Mouse (Mus musculus): ENCODE results near the gene Nmd3. TPM values are rescaled to one million over a fixed set of nuclear protein-coding genes. Genes with fewer than 3 reads are reported as not detected.

Nmd3 gene
- polyA plus RNA-seq (2011; ENCODE audit: insufficient read depth, insufficient read length, low read depth, missing spikeins): 215 and 251 TPM in 2 replicates

DNA sequence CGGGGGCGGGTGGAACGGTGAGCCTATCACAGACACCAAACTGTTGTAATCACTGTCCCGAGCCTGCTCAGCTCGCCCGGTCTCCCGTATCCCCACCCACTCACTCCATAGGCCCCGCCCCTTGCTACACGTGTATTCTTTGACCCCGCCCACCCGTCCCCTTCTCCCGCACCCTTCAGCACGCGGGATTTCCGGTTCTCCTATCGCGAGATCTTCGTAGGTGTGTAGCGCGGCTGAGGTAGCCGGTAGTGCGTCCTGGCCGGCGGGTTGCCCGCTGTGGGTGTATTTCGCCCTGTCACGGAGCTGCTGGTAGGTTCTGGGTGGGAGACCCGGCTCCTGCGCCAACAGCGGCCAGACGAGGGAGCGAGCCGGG lies at the start of gene Nmd3:
Gene Nmd3, plus strand, starts transcription at position 172 of the 373 bp plus-strand sequence.
- H3K9me3 ChIP-seq (replicated peaks; ENCODE audit: control insufficient read depth, insufficient read depth, low read length, poor library complexity, severe bottlenecking): no peaks in the 10 kb centered on the region
- TF ChIP-seq POLR2A (IDR thresholded peaks at IDR 0.05; ENCODE audit: insufficient read depth, low read length): peak; percentile 61
- TF ChIP-seq CTCF (IDR thresholded peaks at IDR 0.05; ENCODE audit: low read depth, low read length): no peak
- peak within 1 kb of the TSS; percentile 97 for H3K4me3 ChIP-seq (ENCODE audit: low read depth, low read length)
- no peaks in the 10 kb centered on the region for H3K4me1 ChIP-seq (ENCODE audit: control insufficient read depth, insufficient read depth, low read length)
- H3K9ac ChIP-seq (ENCODE audit: low read depth, poor library complexity, severe bottlenecking): peak within 1 kb of the TSS; percentile 87
- H3K27me3 ChIP-seq (ENCODE audit: control insufficient read depth, insufficient read depth, low read length, poor library complexity, severe bottlenecking): no peaks in the 10 kb centered on the region
- H3K36me3 ChIP-seq (ENCODE audit: control insufficient read depth, insufficient read depth, low read length, poor library complexity, severe bottlenecking): peaks cover 16% of the 10 kb centered on the region
- peak within 1 kb of the TSS; percentile 57 for H3K27ac ChIP-seq (ENCODE audit: insufficient read depth, low read length)

DNA sequence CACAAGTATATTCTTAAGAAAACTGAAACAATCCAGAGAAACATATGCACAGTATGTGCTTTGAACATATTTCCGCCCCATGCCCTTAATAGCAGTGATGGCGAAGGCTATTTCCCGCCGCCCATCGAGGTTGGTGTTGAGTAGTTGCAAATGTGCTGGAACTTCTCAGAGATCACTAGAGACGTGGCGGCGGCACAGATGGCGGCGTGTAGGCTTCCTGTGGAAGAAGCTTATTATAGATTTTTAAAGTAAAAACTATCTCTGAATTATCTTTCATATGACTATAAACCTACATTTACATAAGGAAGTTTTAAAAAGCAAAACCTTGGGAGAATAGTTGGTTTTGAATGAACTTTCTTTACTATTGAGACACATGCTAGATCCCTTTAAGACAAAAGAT lies 48.4 kb upstream of the Nmd3 start:
- Histone ChIP-seq H3K27me3 (ENCODE audit: control insufficient read depth, insufficient read depth, low read length, poor library complexity, severe bottlenecking) (no peaks in the 10 kb centered on the region), H3K4me3 (ENCODE audit: low read depth, low read length) (no peak overlapping the region), H3K9ac (ENCODE audit: low read depth, poor library complexity, severe bottlenecking) (no peak overlapping the region), H3K9me3 (replicated peaks; ENCODE audit: control insufficient read depth, insufficient read depth, low read length, poor library complexity, severe bottlenecking) (no peaks in the 10 kb centered on the region), H3K27ac (ENCODE audit: insufficient read depth, low read length) (no peak overlapping the region), H3K36me3 (ENCODE audit: control insufficient read depth, insufficient read depth, low read length, poor library complexity, severe bottlenecking) (no peaks in the 10 kb centered on the region), H3K4me1 (ENCODE audit: control insufficient read depth, insufficient read depth, low read length) (no peaks in the 10 kb centered on the region)
- TF ChIP-seq CTCF (IDR thresholded peaks at IDR 0.05; ENCODE audit: low read depth, low read length) (no peak), EP300 (IDR thresholded peaks at IDR 0.05; ENCODE audit: insufficient read depth, low read depth, low read length) (no peak), POLR2A (IDR thresholded peaks at IDR 0.05; ENCODE audit: insufficient read depth, low read length) (no peak)

DNA sequence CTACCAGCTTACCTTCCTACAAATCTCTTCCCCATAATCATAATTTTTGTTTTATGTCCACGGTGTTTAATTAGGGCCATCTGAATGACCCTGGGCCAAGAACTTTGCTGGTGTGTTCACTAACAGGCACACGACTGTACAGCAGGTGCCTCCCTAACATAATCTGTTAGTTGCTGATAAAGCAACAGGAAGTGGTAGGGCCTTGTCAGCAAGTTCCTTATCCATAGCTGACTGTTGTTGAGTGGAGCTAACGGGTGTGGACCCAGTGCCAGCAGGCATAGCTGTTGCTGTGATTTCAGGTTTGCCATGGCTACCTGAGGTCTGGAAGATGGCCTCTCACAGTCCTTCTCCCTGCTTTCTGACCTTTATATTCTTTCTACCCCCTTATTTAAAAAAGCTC lies 47.6 kb upstream of the Nmd3 start:
- Histone ChIP-seq H3K36me3 (ENCODE audit: control insufficient read depth, insufficient read depth, low read length, poor library complexity, severe bottlenecking) (no peaks in the 10 kb centered on the region), H3K9me3 (replicated peaks; ENCODE audit: control insufficient read depth, insufficient read depth, low read length, poor library complexity, severe bottlenecking) (no peaks in the 10 kb centered on the region), H3K4me3 (ENCODE audit: low read depth, low read length) (no peak overlapping the region), H3K27ac (ENCODE audit: insufficient read depth, low read length) (no peak overlapping the region), H3K9ac (ENCODE audit: low read depth, poor library complexity, severe bottlenecking) (no peak overlapping the region), H3K27me3 (ENCODE audit: control insufficient read depth, insufficient read depth, low read length, poor library complexity, severe bottlenecking) (no peaks in the 10 kb centered on the region), H3K4me1 (ENCODE audit: control insufficient read depth, insufficient read depth, low read length) (no peaks in the 10 kb centered on the region)
- TF ChIP-seq CTCF (IDR thresholded peaks at IDR 0.05; ENCODE audit: low read depth, low read length) (no peak), POLR2A (IDR thresholded peaks at IDR 0.05; ENCODE audit: insufficient read depth, low read length) (no peak), EP300 (IDR thresholded peaks at IDR 0.05; ENCODE audit: insufficient read depth, low read depth, low read length) (no peak)

DNA sequence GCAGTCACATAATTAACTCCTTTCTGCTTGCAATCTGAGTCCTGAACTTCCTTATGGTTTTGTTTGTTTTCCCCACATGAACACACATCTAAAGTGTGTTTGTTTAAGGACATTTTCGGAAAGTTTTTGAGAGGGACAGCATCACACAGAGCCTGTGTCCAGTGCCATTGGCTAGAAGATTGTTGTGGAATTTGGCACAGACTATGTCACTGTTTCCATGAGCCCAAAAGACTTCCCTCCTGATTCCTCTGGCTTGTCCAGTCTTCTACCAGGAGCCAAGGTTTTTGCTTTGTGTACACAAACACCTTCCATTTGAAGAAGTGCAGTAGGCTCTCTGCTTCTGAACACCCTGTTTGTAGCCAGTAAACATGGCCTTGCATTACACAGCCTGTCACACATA lies 32.0 kb upstream of the Nmd3 start:
- H3K36me3 ChIP-seq (ENCODE audit: control insufficient read depth, insufficient read depth, low read length, poor library complexity, severe bottlenecking): no peaks in the 10 kb centered on the region
- no peak overlapping the region for H3K9ac ChIP-seq (ENCODE audit: low read depth, poor library complexity, severe bottlenecking)
- no peak overlapping the region for H3K4me3 ChIP-seq (ENCODE audit: low read depth, low read length)
- no peaks in the 10 kb centered on the region for H3K4me1 ChIP-seq (ENCODE audit: control insufficient read depth, insufficient read depth, low read length)
- H3K27ac ChIP-seq (ENCODE audit: insufficient read depth, low read length): no peak overlapping the region
- no peaks in the 10 kb centered on the region for H3K9me3 ChIP-seq (replicated peaks; ENCODE audit: control insufficient read depth, insufficient read depth, low read length, poor library complexity, severe bottlenecking)
- TF ChIP-seq POLR2A (IDR thresholded peaks at IDR 0.05; ENCODE audit: insufficient read depth, low read length): no peak
- TF ChIP-seq EP300 (IDR thresholded peaks at IDR 0.05; ENCODE audit: insufficient read depth, low read depth, low read length): no peak
- TF ChIP-seq CTCF (IDR thresholded peaks at IDR 0.05; ENCODE audit: low read depth, low read length): no peak
- H3K27me3 ChIP-seq (ENCODE audit: control insufficient read depth, insufficient read depth, low read length, poor library complexity, severe bottlenecking): no peaks in the 10 kb centered on the region

DNA sequence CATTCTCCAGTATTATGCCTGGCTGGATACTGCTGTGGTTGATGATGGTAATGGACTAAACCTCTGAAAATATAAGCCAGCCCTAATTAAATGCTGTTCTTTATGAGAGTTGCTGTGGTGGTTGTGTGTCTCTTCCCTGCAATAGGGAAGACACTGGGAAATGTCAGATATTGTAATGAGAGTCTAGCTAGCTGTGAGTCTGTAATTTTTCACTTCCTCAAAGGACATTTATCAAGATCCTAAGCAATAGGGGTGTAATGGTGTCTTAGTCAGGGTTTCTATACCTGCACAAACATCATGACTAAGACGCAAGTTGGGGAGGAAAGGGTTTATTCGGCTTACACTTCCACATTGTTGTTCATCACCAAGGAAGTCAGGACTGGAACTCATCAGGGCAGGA lies 30.8 kb upstream of the Nmd3 start:
- TF ChIP-seq CTCF (IDR thresholded peaks at IDR 0.05; ENCODE audit: low read depth, low read length) (no peak), EP300 (IDR thresholded peaks at IDR 0.05; ENCODE audit: insufficient read depth, low read depth, low read length) (no peak), POLR2A (IDR thresholded peaks at IDR 0.05; ENCODE audit: insufficient read depth, low read length) (no peak)
- H3K27ac ChIP-seq (ENCODE audit: insufficient read depth, low read length): no peak overlapping the region
- no peaks in the 10 kb centered on the region for H3K27me3 ChIP-seq (ENCODE audit: control insufficient read depth, insufficient read depth, low read length, poor library complexity, severe bottlenecking)
- no peaks in the 10 kb centered on the region for H3K4me1 ChIP-seq (ENCODE audit: control insufficient read depth, insufficient read depth, low read length)
- H3K36me3 ChIP-seq (ENCODE audit: control insufficient read depth, insufficient read depth, low read length, poor library complexity, severe bottlenecking): no peaks in the 10 kb centered on the region
- no peaks in the 10 kb centered on the region for H3K9me3 ChIP-seq (replicated peaks; ENCODE audit: control insufficient read depth, insufficient read depth, low read length, poor library complexity, severe bottlenecking)
- H3K4me3 ChIP-seq (ENCODE audit: low read depth, low read length): no peak overlapping the region
- no peak overlapping the region for H3K9ac ChIP-seq (ENCODE audit: low read depth, poor library complexity, severe bottlenecking)

DNA sequence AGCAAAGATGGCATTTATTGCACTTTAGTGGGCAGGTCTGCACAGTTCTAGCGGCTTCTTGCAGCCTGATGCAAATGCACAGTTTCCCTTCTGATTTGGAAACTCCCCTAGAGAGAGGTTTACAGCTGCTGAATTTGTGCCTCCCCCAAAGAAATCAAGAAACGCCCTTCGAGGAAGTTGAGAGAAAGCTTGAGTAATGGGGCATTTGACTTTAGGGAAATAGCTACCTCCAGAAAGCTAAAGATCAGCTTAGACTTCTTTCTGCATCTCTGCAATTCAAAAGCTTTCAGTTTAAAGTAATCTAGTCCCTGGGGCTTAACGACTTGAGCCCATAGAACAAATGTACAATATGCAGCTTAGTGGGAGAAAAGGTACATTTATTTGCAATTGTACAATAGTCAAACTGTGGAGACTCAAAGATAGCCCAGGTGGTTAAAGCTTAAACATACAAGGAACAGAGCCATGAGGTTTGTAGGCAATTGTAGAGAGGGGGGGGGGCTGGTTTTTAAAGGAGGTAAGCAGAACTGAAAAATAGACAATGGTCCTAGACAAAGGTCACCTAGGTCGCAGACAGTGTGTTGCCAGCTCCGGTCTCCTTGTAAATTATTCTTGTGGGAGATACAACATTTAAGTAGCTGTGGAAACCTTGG lies 21.8 kb upstream of the Nmd3 start:
- no peak overlapping the region for H3K4me3 ChIP-seq (ENCODE audit: low read depth, low read length)
- H3K36me3 ChIP-seq (ENCODE audit: control insufficient read depth, insufficient read depth, low read length, poor library complexity, severe bottlenecking): no peaks in the 10 kb centered on the region
- H3K9ac ChIP-seq (ENCODE audit: low read depth, poor library complexity, severe bottlenecking): no peak overlapping the region
- no peaks in the 10 kb centered on the region; the same call in none of the 2 replicates for H3K27me3 ChIP-seq (ENCODE audit: control insufficient read depth, insufficient read depth, low read length, poor library complexity, severe bottlenecking)
- no peaks in the 10 kb centered on the region for H3K9me3 ChIP-seq (replicated peaks; ENCODE audit: control insufficient read depth, insufficient read depth, low read length, poor library complexity, severe bottlenecking)
- TF ChIP-seq POLR2A (IDR thresholded peaks at IDR 0.05; ENCODE audit: insufficient read depth, low read length) (no peak), CTCF (IDR thresholded peaks at IDR 0.05; ENCODE audit: low read depth, low read length) (no peak), EP300 (IDR thresholded peaks at IDR 0.05; ENCODE audit: insufficient read depth, low read depth, low read length) (no peak)
- H3K27ac ChIP-seq (ENCODE audit: insufficient read depth, low read length): no peak overlapping the region
- no peaks in the 10 kb centered on the region for H3K4me1 ChIP-seq (ENCODE audit: control insufficient read depth, insufficient read depth, low read length)
